9 mouse cellular contexts compared by ENCODE assay signal in genomic region chr10:67721787-67722186, GRCm38 (mm10).
A peak's percentile ranks its signal among the peaks of the same experiment; 100 is the strongest.
DNase-seq lines count a peak whose midpoint lies in the region; ATAC-seq and TF ChIP-seq lines count a peak whose summit lies in the region.
"Had no signal": no experiment of that assay in that cellular context is flagged by ENCODE, and none has a peak within 500 bp of the region (broad histone marks: within the 10 kb centered on the region; RNA-seq: fewer than 3 reads in every experiment).

No protein-coding gene starts in this region.

- no peaks in the 10 kb centered on the region for H3K27me3 ChIP-seq in limb, embryonic 11.5 days (ENCODE audit: control insufficient read depth, insufficient read depth, low read length)
- no peaks in the 10 kb centered on the region for H3K27me3 ChIP-seq in limb, embryonic 10.5 days (ENCODE audit: low read depth, poor library complexity, severe bottlenecking)
- no peaks in the 10 kb centered on the region for H3K27me3 ChIP-seq in cerebellum, adult 2 months (ENCODE audit: control insufficient read depth, insufficient read depth, low read length)

- H3K36me3 ChIP-seq in limb, embryonic 11.5 days (ENCODE audit: control insufficient read depth, insufficient read depth, low read length), result no peaks in the 10 kb centered on the region
- no peaks in the 10 kb centered on the region for H3K36me3 ChIP-seq in limb, embryonic 10.5 days

- H3K4me2 ChIP-seq in limb, embryonic 11.5 days (ENCODE audit: low read depth, severe bottlenecking), result no peak overlapping the region

- H3K27ac ChIP-seq in limb, embryonic 11.5 days (replicated peaks; ENCODE audit: low read depth, low read length), result no peak overlapping the region
- no peak overlapping the region for H3K27ac ChIP-seq in limb, embryonic 10.5 days
- H3K27ac ChIP-seq in cerebellum, adult 2 months (ENCODE audit: insufficient read depth, low read length), result no peak overlapping the region

- H3K4me1 ChIP-seq in limb, embryonic 11.5 days (ENCODE audit: control insufficient read depth, insufficient read depth, low read length), result no peaks in the 10 kb centered on the region
- H3K4me1 ChIP-seq in limb, embryonic 10.5 days, result no peaks in the 10 kb centered on the region
- no peaks in the 10 kb centered on the region for H3K4me1 ChIP-seq in cerebellum, adult 2 months (ENCODE audit: control insufficient read depth, insufficient read depth, low read length)

- H3K4me3 ChIP-seq in limb, embryonic 11.5 days (ENCODE audit: low read depth, low read length), result no peak overlapping the region
- no peak overlapping the region for H3K4me3 ChIP-seq in limb, embryonic 10.5 days
- no peak overlapping the region for H3K4me3 ChIP-seq in cerebellum, adult 2 months (replicated peaks; ENCODE audit: insufficient read depth, low read depth, low read length)
- H3K4me3 ChIP-seq: myocyte had no signal

- no peak for ATAC-seq in CD4-positive, CD25-positive, alpha-beta regulatory T cell, adult 4 months
- ATAC-seq in limb, embryonic 11.5 days (ENCODE audit: insufficient number of reproducible peaks, low FRiP score, low TSS enrichment, low read depth), result no peak

- 61% methylated on average over 5 of the region's 5 CpGs for WGBS in limb, embryonic 11.5 days
- 48% methylated on average over 5 of the region's 5 CpGs for WGBS in limb, embryonic 10.5 days
- 44% methylated on average over 5 of the region's 5 CpGs for WGBS in cerebellum, adult 2 months

- DNase-seq in CD4-positive, CD25-positive, alpha-beta regulatory T cell, adult 2 months (ENCODE audit: low read depth, low spot score), result peak; percentile 55
- peak; percentile 49 for DNase-seq in limb, embryonic 11.5 days (ENCODE audit: low spot score)
- DNase-seq in limb, embryonic 10.5 days (ENCODE audit: low spot score), result no peak
- peak; percentile 20 for DNase-seq in embryo, embryonic 11.5 days (ENCODE audit: low read depth, low spot score)
- peak; percentile 3 to 18 for DNase-seq in layer of hippocampus, postnatal 36 days
- DNase-seq in retina, embryonic 14.5 days (ENCODE audit: low spot score), result peak; percentile 65
- no peak for DNase-seq in cerebellum, adult 2 months

- H3K9ac ChIP-seq in limb, embryonic 11.5 days (ENCODE audit: low read length), result no peak overlapping the region

- no peaks in the 10 kb centered on the region for H3K9me3 ChIP-seq in limb, embryonic 11.5 days (ENCODE audit: control insufficient read depth, low read length)
- no peaks in the 10 kb centered on the region for H3K9me3 ChIP-seq in limb, embryonic 10.5 days (replicated peaks)

- TF ChIP-seq CTCF in cerebellum, adult 2 months (IDR thresholded peaks at IDR 0.05; ENCODE audit: borderline replicate concordance, insufficient read depth, low read depth, low read length), result no peak

- TF ChIP-seq POLR2A in cerebellum, adult 2 months (IDR thresholded peaks at IDR 0.05; ENCODE audit: borderline replicate concordance, insufficient read depth, low read length), result no peak

Comparison
In these comparisons a context has a peak if more than half of its experiments do, and no peak if none do; other contexts are left out.
1. DNase-seq: peak in CD4-positive, CD25-positive, alpha-beta regulatory T cell, adult 2 months (single experiment), limb, embryonic 11.5 days (single experiment), embryo, embryonic 11.5 days (single experiment), layer of hippocampus, postnatal 36 days (2 of 2) and retina, embryonic 14.5 days (single experiment); none in limb, embryonic 10.5 days (single experiment) and cerebellum, adult 2 months (0 of 2).